Mouse (Mus musculus): ENCODE measurements around the gene Nsd2. TPM values are rescaled to one million over a fixed set of nuclear protein-coding genes. Genes with fewer than 3 reads are reported as not detected.

Nsd2 gene
- total RNA-seq (2021), result 100 to 1,000 TPM; 157 to 158 TPM

- intact Hi-C loops (cut with DNase I), result loop anchor here (5.0 kb wide), 2 partner anchors 37 to 38 kb away; partner anchors contain the start of gene Letm1
- peak; percentile 89 to 95 for DNase-seq (ENCODE audit: extremely low spot score in 1 of 2, low spot score in 2 of 2)
Observed at GRCm38 (mm10) chr5:33819876-33820732, at the start of gene Nsd2. Nsd2 (plus strand) TSS chr5:33820725.

GRCm38 (mm10) chr5:33777195-33777594, 43.3 kb upstream of the Nsd2 start:
- intact Hi-C loops (cut with DNase I), result no loop called here

GRCm38 (mm10) chr5:33781964-33782344, 38.6 kb upstream of the Nsd2 start:
- peak in 1 of 2 experiments; percentile 9 for DNase-seq (ENCODE audit: extremely low spot score in 1 of 2, low spot score in 2 of 2)
- intact Hi-C loops (cut with DNase I), result loop anchor here (5.0 kb wide), 1 partner anchor 35 kb away; no protein-coding TSS in a partner anchor

More at GRCm38 (mm10) chr5:33777195-33777594, 43.3 kb upstream of the Nsd2 start:
- no peak for DNase-seq (ENCODE audit: extremely low spot score in 1 of 2, low spot score in 2 of 2)

- peak; percentile 94 to 96 for DNase-seq (ENCODE audit: extremely low spot score in 1 of 2, low spot score in 2 of 2)
- intact Hi-C loops (cut with DNase I), result loop anchor here (5.0 kb wide), 1 partner anchor 35 kb away; no protein-coding TSS in a partner anchor
Observed at GRCm38 (mm10) chr5:33782345-33782998, 38.1 kb upstream of the Nsd2 start, which contains the start of gene Letm1. Letm1 (minus strand) TSS chr5:33782817.

GRCm38 (mm10) chr5:33782999-33783390, 37.5 kb upstream of the Nsd2 start:
- intact Hi-C loops (cut with DNase I), result loop anchor here (5.0 kb wide), 1 partner anchor 34 kb away; no protein-coding TSS in a partner anchor
- DNase-seq (ENCODE audit: extremely low spot score in 1 of 2, low spot score in 2 of 2), result peak in 1 of 2 experiments; percentile 29

- intact Hi-C loops (cut with DNase I), result no loop called here
- DNase-seq (ENCODE audit: extremely low spot score in 1 of 2, low spot score in 2 of 2), result no peak
Observed at GRCm38 (mm10) chr5:33791912-33792643, 28.4 kb upstream of the Nsd2 start.

- intact Hi-C loops (cut with DNase I), result no loop called here
Observed at GRCm38 (mm10) chr5:33803337-33803736, 17.2 kb upstream of the Nsd2 start.

GRCm38 (mm10) chr5:33811519-33811918, 9.0 kb upstream of the Nsd2 start:
- no peak for DNase-seq (ENCODE audit: extremely low spot score in 1 of 2, low spot score in 2 of 2)
- intact Hi-C loops (cut with DNase I), result no loop called here

More at GRCm38 (mm10) chr5:33803337-33803736, 17.2 kb upstream of the Nsd2 start:
- no peak for DNase-seq (ENCODE audit: extremely low spot score in 1 of 2, low spot score in 2 of 2)

- no peak for DNase-seq (ENCODE audit: extremely low spot score in 1 of 2, low spot score in 2 of 2)
- intact Hi-C loops (cut with DNase I), result loop anchor here (5.0 kb wide), 1 partner anchor 34 kb away; the partner anchor contains the start of gene Letm1
Observed at GRCm38 (mm10) chr5:33816008-33816725, 4.4 kb upstream of the Nsd2 start.

GRCm38 (mm10) chr5:33818104-33818503, 2.4 kb upstream of the Nsd2 start:
- peak in 1 of 2 experiments; percentile 20 for DNase-seq (ENCODE audit: extremely low spot score in 1 of 2, low spot score in 2 of 2)
- intact Hi-C loops (cut with DNase I), result loop anchor here (5.0 kb wide), 1 partner anchor 36 kb away; the partner anchor contains the start of gene Letm1

- intact Hi-C loops (cut with DNase I), result loop anchor here (5.0 kb wide), 1 partner anchor 37 kb away; the partner anchor contains the start of gene Letm1
- peak; percentile 13 to 31 for DNase-seq (ENCODE audit: extremely low spot score in 1 of 2, low spot score in 2 of 2)
Observed at GRCm38 (mm10) chr5:33819141-33819875, 1.2 kb upstream of the Nsd2 start.

GRCm38 (mm10) chr5:33820733-33821621, 452 bp downstream of the Nsd2 start:
- DNase-seq (ENCODE audit: extremely low spot score in 1 of 2, low spot score in 2 of 2), result peak; percentile 39 to 77
- intact Hi-C loops (cut with DNase I), result loop anchor here (5.0 kb wide), 1 partner anchor 36 kb away; no protein-coding TSS in a partner anchor

GRCm38 (mm10) chr5:33821901-33822427, 1.4 kb downstream of the Nsd2 start:
- no peak for DNase-seq (ENCODE audit: extremely low spot score in 1 of 2, low spot score in 2 of 2)
- intact Hi-C loops (cut with DNase I), result loop anchor here (5.0 kb wide), 1 partner anchor 35 kb away; no protein-coding TSS in a partner anchor

GRCm38 (mm10) chr5:33822456-33822855, 1.9 kb downstream of the Nsd2 start:
- intact Hi-C loops (cut with DNase I), result loop anchor here (5.0 kb wide), 1 partner anchor 35 kb away; no protein-coding TSS in a partner anchor

GRCm38 (mm10) chr5:33826001-33826400, 5.5 kb downstream of the Nsd2 start:
- intact Hi-C loops (cut with DNase I), result no loop called here

More at GRCm38 (mm10) chr5:33822456-33822855, 1.9 kb downstream of the Nsd2 start:
- no peak for DNase-seq (ENCODE audit: extremely low spot score in 1 of 2, low spot score in 2 of 2)

GRCm38 (mm10) chr5:33828107-33828506, 7.6 kb downstream of the Nsd2 start:
- intact Hi-C loops (cut with DNase I), result no loop called here
- DNase-seq (ENCODE audit: extremely low spot score in 1 of 2, low spot score in 2 of 2), result no peak

More at GRCm38 (mm10) chr5:33826001-33826400, 5.5 kb downstream of the Nsd2 start:
- no peak for DNase-seq (ENCODE audit: extremely low spot score in 1 of 2, low spot score in 2 of 2)

All from left cerebral cortex, postnatal 10 days (tissue).